Mouse (Mus musculus) c-Kit-positive CD71-positive TER-119-negative erythroid progenitor cells, embryonic 14.5 days (primary cell): ENCODE results near the gene Itgb1bp1.

Source experiments
- DNase-seq: peaks from one replicate; pipeline ENCODE4 v3.0.0-alpha.2; 2013; ENCODE audit warnings: low read depth

Gene Itgb1bp1

DNA sequence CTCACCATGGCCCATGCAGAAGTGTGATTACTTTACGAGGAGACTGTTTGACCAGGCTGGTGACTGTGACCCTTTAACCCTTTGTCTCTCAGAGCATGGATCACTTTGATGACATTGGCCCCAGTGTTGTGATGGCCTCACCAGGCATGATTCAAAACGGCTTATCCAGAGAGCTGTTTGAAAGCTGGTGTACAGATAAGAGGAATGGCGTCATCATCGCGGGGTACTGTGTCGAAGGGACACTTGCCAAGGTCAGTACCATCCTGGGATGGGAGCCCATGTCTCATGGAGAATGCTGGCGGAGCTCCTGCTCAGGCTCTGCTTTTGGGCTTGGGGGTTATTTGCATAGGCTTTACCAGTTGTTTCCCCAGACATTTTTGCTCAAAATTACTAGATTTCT is 15.2 kb upstream of the Itgb1bp1 start:
- no peak for DNase-seq

DNA sequence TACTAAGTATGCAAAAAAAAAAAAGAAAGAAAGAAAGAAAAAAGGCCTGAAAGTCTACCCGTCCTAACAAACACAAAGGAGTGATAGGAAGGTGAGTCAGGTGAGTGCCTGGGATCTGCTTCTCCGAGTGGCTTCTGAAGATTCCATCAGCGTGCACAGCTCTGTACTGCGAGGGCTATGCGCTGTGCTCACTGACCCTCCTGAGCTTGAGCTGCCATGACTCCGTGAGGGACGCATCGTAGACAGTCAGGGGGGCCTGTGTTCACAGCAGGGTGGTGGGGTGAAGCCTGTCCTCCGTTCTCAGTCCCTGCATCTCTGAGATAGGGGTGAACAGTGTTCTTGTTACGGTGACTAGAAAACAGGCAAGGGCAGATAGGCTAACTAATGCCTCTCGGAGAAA is 12.8 kb upstream of the Itgb1bp1 start:
- no peak for DNase-seq

DNA sequence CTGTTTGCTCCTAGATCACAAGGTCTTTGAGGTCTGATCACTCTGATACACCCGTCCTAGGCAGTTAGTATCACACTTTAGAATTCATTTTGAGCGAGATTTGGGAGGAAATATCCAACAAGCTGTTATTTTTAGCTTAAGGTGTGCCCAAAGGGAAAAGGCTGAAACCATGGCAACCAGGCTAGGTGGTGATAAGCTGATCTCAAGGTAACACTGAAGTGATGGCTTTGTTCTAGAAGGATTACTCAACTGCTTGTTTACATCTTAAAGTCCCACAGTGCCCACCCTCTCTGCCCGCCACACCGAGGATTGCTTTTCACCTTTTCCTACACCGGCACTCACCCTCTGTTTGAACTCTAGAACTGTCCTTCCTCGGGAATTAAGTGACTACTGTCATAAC is 3.6 kb upstream of the Itgb1bp1 start:
- DNase-seq: no peak

DNA sequence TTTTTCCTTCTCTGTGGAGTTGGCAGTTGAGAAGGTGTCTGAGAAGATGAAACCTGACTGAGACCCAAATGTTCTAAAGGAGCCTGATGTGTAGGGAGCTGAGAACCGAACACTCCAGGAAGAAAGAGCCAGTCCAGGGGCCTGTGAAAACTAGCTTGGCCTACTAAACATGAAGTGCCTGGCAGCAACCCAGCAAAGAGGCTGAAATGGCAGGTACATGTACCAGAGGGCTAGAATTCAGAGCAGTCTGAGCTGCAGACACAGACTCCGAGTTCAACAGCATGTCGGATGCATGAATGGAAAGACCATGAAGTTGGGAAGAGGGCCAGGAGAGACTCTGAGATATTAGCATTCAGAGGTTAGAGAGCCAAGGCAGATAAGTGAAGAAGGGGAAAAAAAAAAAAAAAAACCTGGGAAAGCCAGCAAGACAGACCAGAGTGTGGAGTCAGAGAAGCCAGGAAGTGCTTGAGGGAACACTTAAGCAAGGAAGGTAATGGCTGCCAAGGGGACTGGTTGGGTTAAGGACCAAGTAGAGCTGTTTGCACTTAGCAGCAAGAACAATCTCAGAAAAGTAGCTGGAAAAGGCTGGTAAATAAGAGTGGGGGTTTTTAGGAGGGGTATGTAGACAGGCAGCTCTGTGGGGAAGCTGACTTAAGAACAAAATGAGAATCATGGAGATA is 2.8 kb upstream of the Itgb1bp1 start:
- DNase-seq: no peak

DNA sequence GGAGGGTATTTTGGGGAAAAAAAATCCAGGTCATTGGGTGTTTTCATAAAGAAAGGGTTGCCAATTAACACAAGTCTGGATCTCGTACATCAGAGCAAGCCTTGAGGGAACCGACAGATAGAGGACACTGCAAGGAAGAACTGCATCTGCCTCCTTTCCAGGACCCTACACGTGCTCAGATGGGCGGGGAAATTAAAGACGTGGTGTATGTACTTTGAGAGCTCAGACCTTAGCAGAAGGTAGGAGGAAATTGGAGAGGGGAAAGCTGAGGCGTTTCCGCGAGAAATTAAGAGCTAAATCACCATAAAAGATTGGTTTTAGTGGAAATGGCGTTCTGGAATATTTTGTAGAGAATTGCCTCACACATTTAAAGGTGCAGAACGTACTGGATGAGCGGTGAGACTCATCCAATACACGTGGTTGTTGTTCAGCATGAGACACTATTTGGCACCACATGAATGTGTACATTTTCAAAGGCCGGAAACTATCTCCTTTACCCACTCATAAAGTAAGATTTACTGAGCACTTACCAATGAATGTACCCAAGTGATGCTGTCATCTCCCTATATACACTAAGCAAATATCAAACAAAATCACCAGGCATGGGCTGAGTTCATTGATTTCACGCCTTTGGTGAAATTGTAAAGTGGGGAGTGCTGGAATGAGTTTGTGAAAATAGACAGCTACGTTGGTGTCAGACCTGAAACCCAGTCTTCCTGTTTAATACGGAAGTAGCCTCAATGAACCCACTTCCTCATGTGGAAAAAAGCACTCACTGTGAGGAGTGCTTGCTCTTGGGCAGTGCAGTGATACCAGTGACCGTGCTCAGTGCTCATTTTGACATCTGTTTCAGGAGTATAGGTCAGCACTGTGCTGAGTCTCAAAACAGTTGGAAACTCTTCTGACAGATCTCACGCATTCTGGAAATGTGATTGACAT is 897 bp upstream of the Itgb1bp1 start:
- peak; percentile 42 for DNase-seq

DNA sequence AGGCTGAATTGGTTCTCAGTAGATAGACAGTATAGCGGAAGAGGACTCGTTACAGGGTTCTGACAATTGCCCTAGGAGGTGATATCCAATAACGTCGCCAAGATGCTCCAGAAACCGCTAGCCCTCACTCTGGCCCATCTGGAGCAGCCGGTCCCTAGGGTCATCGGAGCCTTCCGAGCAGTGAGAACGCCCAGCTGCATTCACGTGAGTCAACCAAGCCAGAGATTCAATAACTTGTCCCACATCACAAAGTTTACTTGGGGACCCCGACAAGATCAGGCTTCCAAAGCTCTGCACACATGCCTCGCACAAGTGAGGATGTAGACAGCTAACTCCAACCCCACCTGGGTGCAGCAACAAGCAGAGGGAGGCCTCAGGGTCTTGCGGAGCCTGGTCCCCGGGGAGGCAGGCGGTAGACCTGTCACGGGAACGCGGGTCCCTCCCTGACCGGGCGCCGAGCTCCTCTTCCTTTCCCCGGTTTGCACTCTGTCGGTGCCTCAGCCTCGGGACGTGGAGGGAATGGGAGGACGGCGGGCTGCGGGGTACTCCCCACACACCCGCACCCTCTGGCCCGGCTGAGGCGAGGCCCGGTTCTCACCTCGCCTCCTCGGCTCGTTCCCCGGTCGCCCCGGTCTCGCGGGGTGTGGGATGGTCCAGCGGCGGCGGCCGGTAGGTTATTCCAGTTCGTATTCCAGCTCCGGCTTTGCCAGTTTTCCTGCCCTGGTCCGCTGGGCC is 409 bp downstream of the Itgb1bp1 start:
- DNase-seq: no peak

DNA sequence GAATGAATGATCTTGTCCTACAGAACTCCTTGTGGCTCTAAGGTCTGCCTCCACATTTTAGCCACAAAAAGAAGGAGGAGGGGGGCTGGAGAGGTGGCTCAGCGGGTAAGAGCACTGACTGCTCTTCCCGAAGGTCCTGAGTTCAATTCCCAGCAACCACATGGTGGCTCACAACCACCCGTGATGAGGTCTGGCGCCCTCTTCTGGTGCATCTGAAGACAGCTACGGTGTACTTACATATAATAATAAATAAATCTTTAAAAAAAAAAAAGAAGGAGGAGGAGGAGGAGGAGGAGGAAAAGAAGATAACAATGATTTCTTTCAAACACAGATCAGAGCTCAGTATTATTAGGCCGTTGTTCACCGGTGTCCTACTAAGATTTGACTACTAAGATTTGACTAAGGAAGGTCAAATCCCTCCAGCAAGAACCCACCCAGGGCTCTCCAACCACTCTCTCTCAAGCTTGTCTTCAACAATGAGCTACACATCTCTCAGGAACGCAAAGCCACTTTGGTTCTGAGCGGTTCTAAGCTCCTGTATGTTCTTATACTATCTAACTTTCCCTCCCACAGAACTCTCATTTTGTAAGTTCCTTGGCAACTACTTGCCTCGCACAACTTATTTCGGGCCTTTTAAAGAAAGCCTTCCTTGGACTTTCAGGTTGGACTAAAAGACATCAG is 1.2 kb downstream of the Itgb1bp1 start, which contains the start of gene Cpsf3:
Cpsf3 (plus strand) TSS at position 631 of the 681 bp plus-strand sequence.
- DNase-seq: no peak

DNA sequence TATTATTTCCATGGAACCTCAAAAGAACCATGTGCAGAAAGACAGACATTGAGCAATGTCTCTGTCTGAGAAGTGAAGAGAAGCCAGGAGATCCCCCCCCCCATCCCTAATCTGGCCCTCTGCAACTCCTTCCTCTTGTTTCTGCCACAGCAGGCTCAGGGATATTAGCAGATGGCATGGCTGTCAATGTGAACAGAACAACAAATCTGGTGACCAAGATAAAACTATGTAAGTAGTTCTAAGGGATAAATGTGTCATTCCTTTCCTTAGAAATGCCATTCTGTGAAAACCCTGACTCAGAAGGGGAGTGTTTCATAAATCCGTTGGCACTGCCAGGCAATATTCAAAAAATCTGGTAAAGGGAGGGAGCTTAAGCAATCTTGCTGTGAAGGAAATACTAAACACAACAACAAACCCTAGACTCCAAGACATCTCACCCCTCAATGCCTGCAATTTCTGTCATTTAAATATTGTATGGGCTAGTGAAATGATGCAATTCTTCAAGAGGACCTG is 8.7 kb downstream of the Itgb1bp1 start:
- no peak for DNase-seq

DNA sequence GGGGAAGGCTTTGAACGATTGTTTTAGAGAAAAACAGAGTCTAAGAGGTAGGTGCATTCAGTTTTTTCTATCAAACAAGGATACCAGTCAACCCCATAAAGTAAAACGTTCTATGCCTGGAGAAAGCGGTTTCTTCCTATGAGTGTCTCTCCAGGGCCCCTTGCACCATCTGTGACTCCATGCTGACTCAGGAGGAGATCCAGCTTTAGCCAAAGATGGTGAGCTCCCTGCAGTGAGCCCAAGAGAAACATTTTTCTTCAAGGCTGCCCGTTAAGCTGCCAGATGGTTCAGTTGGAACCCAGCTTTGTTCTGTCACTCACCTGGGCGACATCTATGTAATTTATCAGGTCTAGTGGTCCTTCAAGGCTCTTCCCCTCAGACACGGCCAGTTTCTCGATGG is 11.6 kb downstream of the Itgb1bp1 start:
- DNase-seq: no peak

DNA sequence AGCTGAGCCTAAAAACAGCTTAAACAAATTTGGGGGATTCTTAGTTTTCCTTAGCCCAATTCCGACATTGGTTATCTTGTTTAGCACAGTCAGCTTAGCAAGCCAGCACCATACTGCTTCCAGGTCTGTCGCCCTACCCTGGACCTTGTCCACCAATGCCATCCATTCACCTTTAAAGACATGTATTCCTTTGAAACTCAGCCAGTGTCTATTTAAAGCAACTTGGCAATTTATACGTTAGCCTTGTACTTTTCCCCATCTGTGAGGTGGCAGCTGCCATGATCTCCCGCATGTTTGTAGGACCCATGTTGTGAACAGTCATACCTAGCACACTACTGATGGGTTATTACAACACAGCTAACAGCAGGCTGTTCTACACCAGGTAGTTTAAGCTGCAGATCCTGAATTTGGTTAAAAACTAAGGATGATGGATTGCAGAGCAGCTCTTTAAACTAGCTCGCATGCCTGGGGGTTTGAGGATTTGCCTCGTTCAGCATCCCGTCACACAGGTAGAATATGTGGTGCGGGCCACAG is 17.9 kb downstream of the Itgb1bp1 start:
- no peak for DNase-seq

DNA sequence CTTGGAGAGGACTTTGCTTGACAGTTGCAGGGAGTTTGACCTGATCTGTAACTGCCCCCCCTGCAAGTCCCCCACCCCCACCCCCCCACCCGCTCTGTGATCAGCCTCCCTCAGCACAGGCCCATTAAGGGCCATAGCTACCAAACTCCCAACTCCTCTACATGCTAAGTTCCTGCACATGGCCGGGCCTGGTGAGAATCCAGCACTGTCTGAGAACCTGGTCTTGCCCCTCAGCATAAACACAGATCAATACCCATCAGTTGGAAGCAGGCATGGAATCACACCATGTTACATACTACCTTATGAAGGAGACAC is 19.3 kb downstream of the Itgb1bp1 start:
- no peak for DNase-seq

DNA sequence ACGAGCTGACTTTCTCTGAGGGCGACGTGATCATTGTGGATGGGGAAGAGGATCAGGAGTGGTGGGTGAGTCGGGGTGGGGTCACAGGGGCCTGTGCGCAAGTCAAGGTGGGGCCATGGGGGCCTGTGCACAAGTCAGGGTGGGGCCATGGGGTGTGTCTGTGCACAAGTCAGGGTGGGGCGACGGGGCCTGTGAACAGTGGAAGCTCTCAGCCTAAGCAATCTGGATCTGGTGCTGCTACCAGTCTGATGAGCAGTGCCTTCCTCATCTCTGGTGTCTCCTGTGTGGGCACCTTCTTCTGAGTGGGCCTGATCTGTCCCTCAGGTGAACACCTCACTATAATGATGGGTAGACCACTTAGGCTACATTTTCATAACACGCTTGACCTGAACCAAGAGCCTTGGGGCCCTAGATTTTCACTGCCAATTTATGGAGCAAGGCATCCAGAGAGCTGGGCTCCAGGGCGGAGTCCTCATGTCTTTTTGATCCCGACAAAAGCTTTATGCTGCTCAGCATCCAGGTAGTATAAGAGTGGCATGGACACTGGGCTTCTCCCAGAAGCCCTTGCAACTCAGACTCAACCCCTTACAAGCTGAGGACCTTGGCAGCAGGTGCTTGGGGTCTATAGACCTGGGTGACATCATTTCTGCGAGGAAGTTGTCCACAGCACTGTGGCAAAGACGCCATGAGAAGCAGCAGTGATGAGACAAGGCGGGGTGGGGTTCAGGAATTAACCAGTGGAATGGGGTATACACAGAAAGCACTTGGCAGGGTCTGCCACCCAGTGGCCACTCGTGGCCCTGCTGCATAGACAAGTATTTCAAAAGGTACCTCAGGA is 19.9 kb downstream of the Itgb1bp1 start:
- no peak for DNase-seq

DNA sequence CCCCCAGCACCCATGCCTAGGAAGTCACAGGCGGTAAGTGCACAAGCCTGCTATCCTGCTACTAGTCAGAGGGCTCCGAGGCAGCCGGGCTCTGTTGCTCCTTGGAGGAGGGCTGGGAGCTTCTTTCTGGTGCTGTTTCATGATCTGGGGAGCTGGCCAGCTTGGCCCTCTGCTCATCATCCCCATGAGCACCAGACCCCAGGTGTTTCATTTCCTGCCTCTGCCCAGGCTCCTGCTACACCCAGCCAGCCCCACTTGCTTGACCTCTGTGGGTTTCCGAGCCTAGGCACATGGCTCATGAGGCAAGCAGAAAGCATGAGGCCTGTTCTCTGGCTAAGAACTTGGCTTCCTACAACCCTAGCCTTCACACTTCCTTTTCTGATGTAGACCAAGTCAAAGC is 20.6 kb downstream of the Itgb1bp1 start:
- no peak for DNase-seq

DNA sequence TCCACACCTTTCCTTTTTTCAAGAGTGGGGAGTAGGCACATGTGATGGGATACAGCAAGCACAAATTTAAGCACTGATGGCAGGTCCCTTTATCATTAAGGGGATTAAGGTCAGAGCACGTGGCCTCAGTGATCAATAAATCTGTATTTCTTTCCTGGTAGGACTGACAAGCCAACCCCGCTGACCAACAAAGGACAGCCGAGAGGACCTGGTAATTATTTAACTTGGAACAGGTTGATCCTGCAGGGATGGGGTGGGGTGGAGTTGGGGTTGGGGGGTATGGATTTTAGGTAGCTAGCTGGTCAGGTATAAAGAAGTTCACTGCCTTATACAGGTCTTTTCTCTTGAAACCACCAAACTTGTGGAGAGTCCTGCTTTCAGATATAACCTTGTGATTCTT is 21.1 kb downstream of the Itgb1bp1 start:
- no peak for DNase-seq

DNA sequence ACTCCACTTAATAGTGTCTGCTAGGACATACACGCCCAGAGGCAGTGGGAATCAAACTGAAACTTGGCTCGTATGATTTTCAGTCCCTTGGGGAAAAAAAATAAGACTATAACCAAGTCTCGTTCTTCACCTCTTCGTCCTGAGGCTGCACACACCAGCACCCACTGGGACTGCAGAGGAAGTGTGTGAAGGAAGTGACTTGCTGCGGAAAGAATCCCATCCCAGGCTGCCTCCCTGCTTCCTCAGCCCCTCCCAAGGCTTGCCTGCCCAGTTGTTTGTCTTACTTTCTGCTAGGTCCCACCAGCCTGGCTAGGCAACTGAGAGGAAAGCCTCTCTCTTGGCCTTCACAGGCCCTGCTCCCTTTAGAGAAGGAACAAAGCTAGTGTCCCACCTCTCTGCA is 21.8 kb downstream of the Itgb1bp1 start:
- no peak for DNase-seq

DNA sequence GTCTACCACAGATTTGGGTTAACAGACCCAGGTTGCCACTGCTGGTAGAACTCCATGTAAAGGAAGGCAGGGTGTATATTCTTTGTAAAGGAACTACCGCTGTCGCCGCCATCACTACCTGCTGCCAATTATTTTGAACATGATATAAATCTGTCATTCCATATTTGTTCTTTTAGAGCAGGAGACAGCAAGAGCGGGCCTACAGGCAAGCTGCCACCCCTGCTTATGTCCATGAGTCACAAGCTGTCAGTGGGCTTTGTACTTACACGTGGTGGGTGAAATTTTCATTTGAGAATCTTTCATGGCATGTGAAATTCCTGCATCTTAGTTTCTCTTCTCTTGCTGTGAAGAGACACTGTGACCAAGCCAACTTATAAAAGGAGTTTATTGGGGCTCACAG is 22.8 kb downstream of the Itgb1bp1 start:
- DNase-seq: no peak

DNA sequence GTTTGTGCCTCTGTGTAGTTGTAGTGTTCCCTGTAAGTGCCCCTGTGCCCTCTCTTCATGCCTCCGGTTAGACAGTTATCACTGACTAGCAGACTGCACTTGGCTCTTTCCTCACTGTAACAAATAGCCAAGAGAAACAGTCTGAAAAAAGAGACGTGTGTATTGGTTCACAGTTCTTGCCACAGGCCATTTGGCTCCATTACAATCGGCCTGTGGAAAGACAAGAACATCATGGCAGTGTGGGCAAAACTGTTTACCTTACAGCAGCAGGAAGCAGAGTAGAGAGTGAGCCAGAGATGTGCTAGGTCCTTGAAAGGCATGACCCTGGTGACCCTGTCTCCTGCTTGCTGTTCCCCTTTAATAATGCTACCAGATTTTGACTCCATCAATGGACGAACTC is 24.6 kb downstream of the Itgb1bp1 start:
- DNase-seq: no peak

DNA sequence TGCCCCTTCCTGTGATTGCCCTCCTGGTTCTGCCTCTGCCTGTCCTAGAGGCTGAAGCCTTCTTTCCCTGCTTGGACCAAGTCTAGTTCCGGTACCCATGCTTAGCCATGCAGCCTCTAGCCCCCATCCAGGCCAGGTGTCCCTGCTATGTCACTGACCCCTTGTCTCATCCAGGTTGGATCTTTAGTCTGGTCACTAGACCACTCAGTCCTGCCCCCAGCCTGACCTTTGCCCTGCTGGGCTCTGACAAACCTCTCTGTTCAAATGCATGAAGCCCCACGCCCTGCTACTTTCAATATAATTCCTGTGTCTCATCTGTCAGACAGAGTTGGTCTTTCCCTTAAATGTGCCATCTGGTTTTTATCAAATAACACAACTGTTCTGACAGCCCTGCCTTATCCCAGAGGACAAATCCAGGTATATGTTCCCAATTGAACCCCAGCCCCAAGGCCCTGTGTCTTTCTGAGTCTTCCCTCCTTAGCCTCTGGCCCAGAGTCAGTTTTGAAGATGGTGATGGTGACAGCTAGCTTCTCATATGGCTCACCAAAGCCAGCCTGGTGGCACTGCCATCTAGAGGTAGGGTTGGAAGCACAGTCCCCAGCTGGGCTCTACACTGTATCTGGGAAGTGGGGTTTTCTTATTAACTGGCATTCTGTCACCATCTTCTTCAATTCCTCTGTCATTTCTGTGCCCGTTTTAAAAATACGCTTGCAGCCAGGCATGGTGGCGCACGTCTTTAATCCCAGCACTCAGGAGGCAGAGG is 25.4 kb downstream of the Itgb1bp1 start:
- no peak for DNase-seq

DNA sequence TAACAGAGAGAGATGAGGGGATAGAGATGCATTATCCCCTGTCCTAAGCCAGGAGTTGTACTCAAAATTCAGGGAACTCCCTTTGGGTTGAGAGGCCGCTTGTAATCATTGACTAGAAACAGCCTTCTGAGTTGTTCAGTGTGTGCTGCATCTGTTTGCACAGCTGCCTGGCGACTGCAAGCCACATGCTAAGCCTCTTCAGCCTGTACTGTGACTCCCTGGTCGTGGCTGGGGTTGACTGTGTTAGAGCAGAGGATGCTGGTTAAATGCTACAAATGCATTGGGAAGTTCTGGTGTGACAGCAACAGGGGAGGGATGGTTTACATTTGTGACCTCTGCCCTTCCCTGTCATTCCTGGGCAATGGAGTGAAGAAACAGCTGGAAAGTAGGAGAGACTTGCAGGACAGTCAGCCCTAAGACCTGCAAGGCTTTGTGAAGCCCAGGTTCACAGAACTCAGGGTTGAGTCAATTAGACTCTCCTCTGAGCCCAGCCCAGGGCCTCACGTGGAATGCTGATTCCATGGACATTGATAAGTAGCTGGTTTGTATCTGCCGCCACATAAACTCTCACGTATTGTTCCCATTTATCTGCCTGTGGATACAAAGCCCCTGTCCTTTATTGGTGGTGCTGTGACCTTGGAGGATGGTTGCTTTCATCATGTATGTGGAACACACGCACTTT is 38.2 kb downstream of the Itgb1bp1 start:
- no peak for DNase-seq
